Mouse (Mus musculus) cerebellum, postnatal 4 days (tissue): ENCODE measurements around the gene Cdc42se2.

Experiments
- DNase-seq, 2 experiments: peaks; one replicate each; pipeline ENCODE4 v3.0.0; 2022; ENCODE audit warnings: low spot score in 2 of 2, mixed read lengths in 1 of 2

Gene Cdc42se2

GRCm38 (mm10) chr11:54793173-54793572 is 5.7 kb upstream of the Cdc42se2 start:
- no peak for DNase-seq

- no peak for DNase-seq
Observed at GRCm38 (mm10) chr11:54791458-54791857, 4.0 kb upstream of the Cdc42se2 start.

- DNase-seq, result peak; percentile 26 to 55
Observed at GRCm38 (mm10) chr11:54786858-54787487, 502 bp downstream of the Cdc42se2 start.

- DNase-seq, result no peak
Observed at GRCm38 (mm10) chr11:54785566-54785965, 1.9 kb downstream of the Cdc42se2 start.

- no peak for DNase-seq
Observed at GRCm38 (mm10) chr11:54784436-54784835, 3.0 kb downstream of the Cdc42se2 start.

GRCm38 (mm10) chr11:54782253-54782652 is 5.2 kb downstream of the Cdc42se2 start:
- DNase-seq, result no peak

- no peak for DNase-seq
Observed at GRCm38 (mm10) chr11:54779946-54780345, 7.5 kb downstream of the Cdc42se2 start.

- DNase-seq, result no peak
Observed at GRCm38 (mm10) chr11:54778131-54778844, 9.2 kb downstream of the Cdc42se2 start.

- DNase-seq, result no peak
Observed at GRCm38 (mm10) chr11:54777387-54778130, 9.9 kb downstream of the Cdc42se2 start.

- no peak for DNase-seq
Observed at GRCm38 (mm10) chr11:54776735-54777333, 10.6 kb downstream of the Cdc42se2 start.

GRCm38 (mm10) chr11:54776367-54776701 is 11.1 kb downstream of the Cdc42se2 start:
- no peak for DNase-seq

- no peak for DNase-seq
Observed at GRCm38 (mm10) chr11:54775628-54776366, 11.7 kb downstream of the Cdc42se2 start.

GRCm38 (mm10) chr11:54774282-54775078 is 13.0 kb downstream of the Cdc42se2 start:
- DNase-seq, result no peak

GRCm38 (mm10) chr11:54771549-54771948 is 15.9 kb downstream of the Cdc42se2 start:
- no peak for DNase-seq

- no peak for DNase-seq
Observed at GRCm38 (mm10) chr11:54769843-54770242, 17.6 kb downstream of the Cdc42se2 start.

- DNase-seq, result no peak
Observed at GRCm38 (mm10) chr11:54768116-54768690, 19.3 kb downstream of the Cdc42se2 start.

GRCm38 (mm10) chr11:54764759-54765158 is 22.7 kb downstream of the Cdc42se2 start:
- no peak for DNase-seq

GRCm38 (mm10) chr11:54764026-54764425 is 23.4 kb downstream of the Cdc42se2 start:
- no peak for DNase-seq

GRCm38 (mm10) chr11:54762735-54763134 is 24.7 kb downstream of the Cdc42se2 start:
- DNase-seq, result no peak

GRCm38 (mm10) chr11:54757993-54758392 is 29.5 kb downstream of the Cdc42se2 start:
- DNase-seq, result no peak
